Mouse (Mus musculus) bone marrow, adult 2 months (tissue): ENCODE data around the gene Stat3.

Source experiments
- CTCF ChIP-seq: fragments of 200-500 bp; IDR thresholded peaks from 2 replicates; pipeline ENCODE4 v1.5.1; 2011; ENCODE audit warnings: low read length, control low read depth; ENCODE audit not compliant: control insufficient read depth, insufficient read depth
- POLR2A ChIP-seq: fragments of 200-500 bp; IDR thresholded peaks from 2 replicates; pipeline ENCODE4 v1.6.1; 2011; ENCODE audit warnings: low read depth, mild to moderate bottlenecking, control low read depth, low read length, borderline replicate concordance; ENCODE audit not compliant: control insufficient read depth

DNA sequence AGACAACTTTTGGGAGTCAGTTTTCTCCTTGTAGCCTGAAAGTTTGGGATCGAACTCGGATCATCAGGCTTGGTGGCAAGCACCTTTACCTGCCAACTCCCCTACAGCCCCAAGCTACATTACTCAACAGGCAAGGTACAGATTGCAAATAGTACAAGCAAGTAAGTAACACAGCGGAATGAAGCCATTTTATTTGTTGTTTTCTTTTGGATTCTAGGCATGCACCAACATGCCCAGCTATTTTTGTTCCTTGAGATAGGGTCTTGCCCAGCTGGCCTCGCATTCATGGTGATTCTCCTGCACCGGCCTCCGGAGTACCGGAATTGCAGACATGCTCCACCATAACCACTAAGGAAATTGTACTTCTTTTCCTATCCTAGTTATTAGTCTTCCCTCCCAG lies 33.9 kb upstream of the Stat3 start:
- TF ChIP-seq CTCF: no peak
- no peak for TF ChIP-seq POLR2A
